Mouse (Mus musculus) midbrain, embryonic 15.5 days (tissue): ENCODE results near the gene Agap1. TPM values are rescaled to one million over a fixed set of nuclear protein-coding genes. Genes with fewer than 3 reads are reported as not detected.

Source experiments
- ATAC-seq: fragments of 200-750 bp; cut with Nextera tagmentation; replicated peaks from 2 replicates; pipeline ENCODE4 v1.8.0; 2017; ENCODE audit warnings: moderate TSS enrichment
- H3K27ac ChIP-seq: fragments of 300-500 bp; sonication (generic); 2 replicates; pipeline ENCODE4 v1.5.1; 2015; ENCODE audit warnings: mild to moderate bottlenecking, inconsistent platforms
- H3K27me3 ChIP-seq: fragments of 300-500 bp; sonication (generic); replicated peaks from 2 replicates; pipeline ENCODE4 v1.6.1; 2015; ENCODE audit warnings: inconsistent platforms
- H3K36me3 ChIP-seq: fragments of 300-500 bp; sonication (generic); replicated peaks from 2 replicates; pipeline ENCODE4 v1.6.1; 2015; ENCODE audit warnings: inconsistent platforms
- H3K4me1 ChIP-seq: fragments of 300-500 bp; sonication (generic); 2 replicates; pipeline ENCODE4 v1.6.1; 2015; ENCODE audit warnings: inconsistent platforms
- H3K4me2 ChIP-seq: fragments of 300-500 bp; sonication (generic); 2 replicates; pipeline ENCODE4 v1.6.1; 2015; ENCODE audit warnings: inconsistent platforms, mild to moderate bottlenecking, moderate library complexity
- H3K4me3 ChIP-seq: fragments of 300-500 bp; sonication (generic); 2 replicates; pipeline ENCODE4 v1.5.1; 2015; ENCODE audit warnings: mild to moderate bottlenecking, inconsistent platforms
- H3K9ac ChIP-seq: fragments of 300-500 bp; sonication (generic); 2 replicates; pipeline ENCODE4 v1.6.1; 2015; ENCODE audit warnings: mild to moderate bottlenecking, inconsistent platforms
- H3K9me3 ChIP-seq: fragments of 300-500 bp; sonication (generic); 2 replicates; pipeline ENCODE4 v1.6.1; 2016; ENCODE audit warnings: inconsistent platforms
- WGBS: fragments of 180-500 bp; shearing (Covaris S2); methylation state at CpG from one replicate; pipeline ENCODE4 v1.1.7; 2015; ENCODE audit warnings: mixed read lengths; 5-methylcytosine and 5-hydroxymethylcytosine counted together
- polyA plus RNA-seq: library from polyadenylated mRNA; unstranded; fragments of >200 nt; fragmentation: Nextera tagmentation; extraction: Ambion mirVana; gene quantifications from 2 replicates; pipeline ENCODE4 v1.2.1, GENCODE M21; 2015

The Agap1 gene
- polyA plus RNA-seq, 1 experiment from 2014 or later, result 63.6 TPM

GRCm38 (mm10) chr1:89750921-89751320 lies 296.3 kb downstream of the Agap1 start:
- ATAC-seq, result peak; percentile 72
- Histone ChIP-seq H3K4me3 (no peak overlapping the region), H3K9ac (no peak overlapping the region), H3K27ac (peak overlapping the region; percentile 67), H3K36me3 (0 out of 2 replicates have a peak, but pooled peaks cover 3% of the 10 kb centered on the region), H3K4me1 (peaks cover 35% of the 10 kb centered on the region), H3K9me3 (no peaks in the 10 kb centered on the region), H3K27me3 (peaks cover 10% of the 10 kb centered on the region; the same call in 1 of the 2 replicates), H3K4me2 (peak overlapping the region; percentile 37)
- WGBS, result 7% methylated on average over 21 of the region's 21 CpGs

- 37% methylated on average over 11 of the region's 11 CpGs for WGBS
- Histone ChIP-seq H3K9ac (no peak overlapping the region), H3K36me3 (no peaks in the 10 kb centered on the region), H3K4me1 (peaks cover 39% of the 10 kb centered on the region), H3K4me2 (peak overlapping the region; percentile 37; the same call in 1 of the 2 replicates), H3K27ac (peak overlapping the region; percentile 67; the same call in 1 of the 2 replicates), H3K27me3 (peaks cover 10% of the 10 kb centered on the region; the same call in 1 of the 2 replicates), H3K4me3 (no peak overlapping the region), H3K9me3 (no peaks in the 10 kb centered on the region)
- ATAC-seq, result peak; percentile 38
These were observed 296.7 kb downstream of the Agap1 start for GRCm38 (mm10) chr1:89751344-89751743.

- Histone ChIP-seq H3K36me3 (no peaks in the 10 kb centered on the region), H3K27ac (no peak overlapping the region), H3K4me3 (no peak overlapping the region), H3K9me3 (no peaks in the 10 kb centered on the region), H3K27me3 (peaks cover 10% of the 10 kb centered on the region; the same call in 1 of the 2 replicates), H3K4me1 (peaks cover 48% of the 10 kb centered on the region), H3K4me2 (no peak overlapping the region), H3K9ac (no peak overlapping the region)
- no peak for ATAC-seq
- 99% methylated on average over 3 of the region's 3 CpGs for WGBS
These were observed 298.1 kb downstream of the Agap1 start for GRCm38 (mm10) chr1:89752659-89753058.

- Histone ChIP-seq H3K27ac (no peak overlapping the region), H3K9ac (no peak overlapping the region), H3K4me1 (peaks cover 37% of the 10 kb centered on the region), H3K27me3 (peaks cover 10% of the 10 kb centered on the region; the same call in 1 of the 2 replicates), H3K4me2 (no peak overlapping the region), H3K9me3 (no peaks in the 10 kb centered on the region), H3K4me3 (no peak overlapping the region), H3K36me3 (no peaks in the 10 kb centered on the region)
- no peak for ATAC-seq
- 38% methylated on average over 12 of the region's 12 CpGs for WGBS
These were observed 300.8 kb downstream of the Agap1 start for GRCm38 (mm10) chr1:89755358-89755757.

GRCm38 (mm10) chr1:89756387-89756786 lies 301.8 kb downstream of the Agap1 start:
- no peaks in the 10 kb centered on the region for H3K36me3 ChIP-seq
- H3K27ac ChIP-seq, result no peak overlapping the region
- no peaks in the 10 kb centered on the region for H3K9me3 ChIP-seq
- H3K9ac ChIP-seq, result no peak overlapping the region
- WGBS, result 9% methylated on average over 8 of the region's 8 CpGs
- peaks cover 27% of the 10 kb centered on the region for H3K4me1 ChIP-seq
- ATAC-seq, result 0 out of 2 replicates have a peak, but pooled peaks have one; percentile 38
- H3K27me3 ChIP-seq, result peaks cover 10% of the 10 kb centered on the region; the same call in 1 of the 2 replicates
- no peak overlapping the region for H3K4me2 ChIP-seq
- no peak overlapping the region for H3K4me3 ChIP-seq

GRCm38 (mm10) chr1:89757545-89757944 lies 302.9 kb downstream of the Agap1 start:
- Histone ChIP-seq H3K4me1 (peaks cover 26% of the 10 kb centered on the region), H3K9me3 (no peaks in the 10 kb centered on the region), H3K4me3 (no peak overlapping the region), H3K36me3 (no peaks in the 10 kb centered on the region), H3K4me2 (no peak overlapping the region), H3K9ac (no peak overlapping the region), H3K27ac (no peak overlapping the region), H3K27me3 (peaks cover 4% of the 10 kb centered on the region; the same call in 1 of the 2 replicates)
- ATAC-seq, result 0 out of 2 replicates have a peak, but pooled peaks have one; percentile 41
- 45% methylated on average over 3 of the region's 3 CpGs for WGBS

- H3K27ac ChIP-seq, result no peak overlapping the region
- peak; percentile 24; the same call in 1 of the 2 replicates for ATAC-seq
- H3K9me3 ChIP-seq, result no peaks in the 10 kb centered on the region
- H3K4me3 ChIP-seq, result no peak overlapping the region
- H3K4me2 ChIP-seq, result no peak overlapping the region
- H3K27me3 ChIP-seq, result no peaks in the 10 kb centered on the region
- no peak overlapping the region for H3K9ac ChIP-seq
- 14% methylated on average over 3 of the region's 3 CpGs for WGBS
- H3K4me1 ChIP-seq, result peaks cover 31% of the 10 kb centered on the region
- no peaks in the 10 kb centered on the region for H3K36me3 ChIP-seq
These were observed 309.3 kb downstream of the Agap1 start for GRCm38 (mm10) chr1:89763912-89764311.

- Histone ChIP-seq H3K4me3 (no peak overlapping the region), H3K27me3 (no peaks in the 10 kb centered on the region), H3K9ac (no peak overlapping the region), H3K36me3 (no peaks in the 10 kb centered on the region), H3K9me3 (no peaks in the 10 kb centered on the region), H3K4me2 (no peak overlapping the region), H3K27ac (no peak overlapping the region), H3K4me1 (peaks cover 45% of the 10 kb centered on the region)
- WGBS, result 29% methylated on average over 8 of the region's 8 CpGs
- ATAC-seq, result peak; percentile 37; the same call in 1 of the 2 replicates
These were observed 312.3 kb downstream of the Agap1 start for GRCm38 (mm10) chr1:89766891-89767290.

- H3K4me3 ChIP-seq, result no peak overlapping the region
- H3K27me3 ChIP-seq, result no peaks in the 10 kb centered on the region
- ATAC-seq, result no peak
- H3K4me1 ChIP-seq, result peaks cover 34% of the 10 kb centered on the region
- H3K4me2 ChIP-seq, result no peak overlapping the region
- H3K9me3 ChIP-seq, result no peaks in the 10 kb centered on the region
- 65% methylated on average over 4 of the region's 4 CpGs for WGBS
- no peak overlapping the region for H3K27ac ChIP-seq
- H3K36me3 ChIP-seq, result no peaks in the 10 kb centered on the region
- H3K9ac ChIP-seq, result no peak overlapping the region
These were observed 315.0 kb downstream of the Agap1 start for GRCm38 (mm10) chr1:89769641-89770040.

GRCm38 (mm10) chr1:89770298-89770697 lies 315.7 kb downstream of the Agap1 start:
- 77% methylated on average over 1 of the region's 1 CpGs for WGBS
- ATAC-seq, result no peak
- Histone ChIP-seq H3K27ac (no peak overlapping the region), H3K9ac (no peak overlapping the region), H3K9me3 (no peaks in the 10 kb centered on the region), H3K4me3 (no peak overlapping the region), H3K4me1 (peaks cover 34% of the 10 kb centered on the region), H3K36me3 (no peaks in the 10 kb centered on the region), H3K4me2 (no peak overlapping the region), H3K27me3 (no peaks in the 10 kb centered on the region)

- no peak for ATAC-seq
- H3K4me1 ChIP-seq, result peaks cover 11% of the 10 kb centered on the region; the same call in 1 of the 2 replicates
- WGBS, result 29% methylated on average over 4 of the region's 4 CpGs
- no peak overlapping the region for H3K4me3 ChIP-seq
- no peaks in the 10 kb centered on the region for H3K36me3 ChIP-seq
- no peak overlapping the region for H3K4me2 ChIP-seq
- H3K9me3 ChIP-seq, result no peaks in the 10 kb centered on the region
- no peak overlapping the region for H3K27ac ChIP-seq
- H3K27me3 ChIP-seq, result no peaks in the 10 kb centered on the region
- no peak overlapping the region for H3K9ac ChIP-seq
These were observed 321.1 kb downstream of the Agap1 start for GRCm38 (mm10) chr1:89775750-89776149.

GRCm38 (mm10) chr1:89780675-89781074 lies 326.1 kb downstream of the Agap1 start:
- 97% methylated on average over 2 of the region's 2 CpGs for WGBS
- peaks cover 54% of the 10 kb centered on the region for H3K4me1 ChIP-seq
- no peak overlapping the region for H3K4me2 ChIP-seq
- H3K4me3 ChIP-seq, result no peak overlapping the region
- H3K9ac ChIP-seq, result no peak overlapping the region
- no peaks in the 10 kb centered on the region for H3K9me3 ChIP-seq
- H3K27me3 ChIP-seq, result no peaks in the 10 kb centered on the region
- no peak overlapping the region for H3K27ac ChIP-seq
- no peaks in the 10 kb centered on the region for H3K36me3 ChIP-seq
- no peak for ATAC-seq

- H3K4me3 ChIP-seq, result no peak overlapping the region
- ATAC-seq, result no peak
- H3K27ac ChIP-seq, result no peak overlapping the region
- peaks cover 55% of the 10 kb centered on the region for H3K4me1 ChIP-seq
- H3K9me3 ChIP-seq, result no peaks in the 10 kb centered on the region
- no peak overlapping the region for H3K9ac ChIP-seq
- H3K27me3 ChIP-seq, result no peaks in the 10 kb centered on the region
- no peaks in the 10 kb centered on the region for H3K36me3 ChIP-seq
- no peak overlapping the region for H3K4me2 ChIP-seq
- WGBS, result 59% methylated on average over 8 of the region's 8 CpGs
These were observed 327.3 kb downstream of the Agap1 start for GRCm38 (mm10) chr1:89781861-89782260.
